Mouse (Mus musculus) layer of hippocampus, adult 9-10 months (tissue): ENCODE results near the gene Igfbp3.

Source experiments
- DNase-seq: peaks from one replicate; pipeline ENCODE4 v3.0.0; 2022; ENCODE audit warnings: low spot score

Gene Igfbp3

GRCm38 (mm10) chr11:7211211-7211610, 2.5 kb downstream of the Igfbp3 start:
- no peak for DNase-seq

GRCm38 (mm10) chr11:7210343-7210742, 3.4 kb downstream of the Igfbp3 start:
- DNase-seq: peak; percentile 51

- DNase-seq: no peak
Measured at GRCm38 (mm10) chr11:7203846-7204245, 9.9 kb downstream of the Igfbp3 start.

GRCm38 (mm10) chr11:7202206-7202605, 11.5 kb downstream of the Igfbp3 start:
- no peak for DNase-seq

GRCm38 (mm10) chr11:7200393-7200783, 13.3 kb downstream of the Igfbp3 start:
- DNase-seq: no peak

- no peak for DNase-seq
Measured at GRCm38 (mm10) chr11:7199736-7200392, 13.9 kb downstream of the Igfbp3 start.

- no peak for DNase-seq
Measured at GRCm38 (mm10) chr11:7198481-7199256, 15.1 kb downstream of the Igfbp3 start.

GRCm38 (mm10) chr11:7198006-7198405, 15.7 kb downstream of the Igfbp3 start:
- DNase-seq: no peak

GRCm38 (mm10) chr11:7197491-7197941, 16.2 kb downstream of the Igfbp3 start, which contains the start of gene Igfbp1:
Igfbp1 (plus strand) TSS chr11:7197782.
- DNase-seq: no peak

- DNase-seq: no peak
Measured at GRCm38 (mm10) chr11:7195312-7195685, 18.4 kb downstream of the Igfbp3 start.

GRCm38 (mm10) chr11:7194432-7195311, 19.1 kb downstream of the Igfbp3 start:
- no peak for DNase-seq

GRCm38 (mm10) chr11:7193134-7193533, 20.6 kb downstream of the Igfbp3 start:
- DNase-seq: no peak

- no peak for DNase-seq
Measured at GRCm38 (mm10) chr11:7192710-7193109, 21.0 kb downstream of the Igfbp3 start.

- DNase-seq: no peak
Measured at GRCm38 (mm10) chr11:7188469-7188868, 25.3 kb downstream of the Igfbp3 start, which contains the start of gene Gm11985. Gm11985 (minus strand) TSS chr11:7188569.

GRCm38 (mm10) chr11:7187472-7187871, 26.3 kb downstream of the Igfbp3 start:
- DNase-seq: no peak

GRCm38 (mm10) chr11:7184420-7184819, 29.3 kb downstream of the Igfbp3 start:
- DNase-seq: no peak

GRCm38 (mm10) chr11:7182409-7183042, 31.2 kb downstream of the Igfbp3 start:
- no peak for DNase-seq

- DNase-seq: no peak
Measured at GRCm38 (mm10) chr11:7179276-7179675, 34.4 kb downstream of the Igfbp3 start.

GRCm38 (mm10) chr11:7178724-7179123, 35.0 kb downstream of the Igfbp3 start:
- no peak for DNase-seq

- no peak for DNase-seq
Measured at GRCm38 (mm10) chr11:7173664-7174063, 40.1 kb downstream of the Igfbp3 start.

GRCm38 (mm10) chr11:7169645-7170044, 44.1 kb downstream of the Igfbp3 start:
- DNase-seq: no peak

GRCm38 (mm10) chr11:7164416-7164815, 49.3 kb downstream of the Igfbp3 start:
- no peak for DNase-seq
